Mouse (Mus musculus) heart, embryonic 12.5 days (tissue): Measurements from ENCODE around the gene Ccdc115. TPM values are rescaled to one million over a fixed set of nuclear protein-coding genes. Genes with fewer than 3 reads are reported as not detected.

Source experiments
- ATAC-seq: fragments of 200-750 bp; cut with Nextera tagmentation; 2 replicates; pipeline ENCODE4 v1.8.0; 2017; ENCODE audit warnings: moderate TSS enrichment, moderate library complexity; ENCODE audit not compliant: insufficient number of reproducible peaks, low FRiP score
- H3K27ac ChIP-seq: fragments of 300-500 bp; sonication (generic); 2 replicates; pipeline ENCODE4 v1.5.1; 2016; ENCODE audit warnings: mild to moderate bottlenecking, moderate library complexity; ENCODE audit not compliant: poor library complexity, severe bottlenecking
- H3K27me3 ChIP-seq: fragments of 300-500 bp; sonication (generic); replicated peaks from 2 replicates; pipeline ENCODE4 v1.6.1; 2016; ENCODE audit warnings: mild to moderate bottlenecking, moderate library complexity
- H3K36me3 ChIP-seq: fragments of 300-500 bp; sonication (generic); 2 replicates; pipeline ENCODE4 v1.6.1; 2016; ENCODE audit warnings: mild to moderate bottlenecking, moderate library complexity
- H3K4me1 ChIP-seq: fragments of 300-500 bp; sonication (generic); replicated peaks from 2 replicates; pipeline ENCODE4 v1.6.1; 2016; ENCODE audit warnings: mild to moderate bottlenecking
- H3K4me2 ChIP-seq: fragments of 300-500 bp; sonication (generic); 2 replicates; pipeline ENCODE4 v1.6.1; 2016; ENCODE audit warnings: mild to moderate bottlenecking, moderate library complexity
- H3K4me3 ChIP-seq: fragments of 300-500 bp; sonication (generic); 2 replicates; pipeline ENCODE4 v1.5.1; 2016; ENCODE audit warnings: mild to moderate bottlenecking
- H3K9ac ChIP-seq: fragments of 300-500 bp; sonication (generic); 2 replicates; pipeline ENCODE4 v1.6.1; 2016; ENCODE audit warnings: mild to moderate bottlenecking, moderate library complexity
- H3K9me3 ChIP-seq: fragments of 300-500 bp; sonication (generic); replicated peaks from 2 replicates; pipeline ENCODE4 v1.6.1; 2016; ENCODE audit warnings: mild to moderate bottlenecking, moderate library complexity
- whole genome bisulfite sequencing: fragments of 180-500 bp; shearing (Covaris S2); methylation state at CpG from one replicate; pipeline ENCODE4 v1.1.7; 2016; 5-methylcytosine and 5-hydroxymethylcytosine counted together
- polyA plus RNA-seq: library from polyadenylated mRNA; unstranded; fragments of >200 nt; fragmentation: Nextera tagmentation; extraction: Ambion mirVana; gene quantifications from 2 replicates; pipeline ENCODE4 v1.2.1, GENCODE M21; 2016

Ccdc115 gene
- polyA plus RNA-seq, 1 experiment from 2014 or later = 45.9 TPM

GRCm38 (mm10) chr1:34436374-34436773 is 3.1 kb downstream of the Ccdc115 start:
- 87% methylated on average over 3 of the region's 3 CpGs for WGBS
- Histone ChIP-seq H3K9ac (no peak overlapping the region), H3K27ac (no peak overlapping the region), H3K27me3 (no peaks in the 10 kb centered on the region), H3K36me3 (peaks cover 20% of the 10 kb centered on the region), H3K4me3 (no peak overlapping the region), H3K9me3 (peaks cover 11% of the 10 kb centered on the region), H3K4me2 (no peak overlapping the region), H3K4me1 (peaks cover 13% of the 10 kb centered on the region)
- ATAC-seq = no peak

- Histone ChIP-seq H3K9ac (peak overlapping the region; percentile 67), H3K4me1 (peaks cover 11% of the 10 kb centered on the region)
- 28% methylated on average over 8 of the region's 8 CpGs for WGBS
Measured at GRCm38 (mm10) chr1:34435371-34436120, 3.9 kb downstream of the Ccdc115 start.

GRCm38 (mm10) chr1:34434660-34435160 is 4.8 kb downstream of the Ccdc115 start:
- Histone ChIP-seq H3K27me3 (no peaks in the 10 kb centered on the region), H3K27ac (peak overlapping the region; percentile 76), H3K9me3 (peaks cover 26% of the 10 kb centered on the region), H3K4me3 (peak overlapping the region; percentile 60), H3K4me1 (peaks cover 8% of the 10 kb centered on the region), H3K9ac (peak overlapping the region; percentile 67), H3K4me2 (peak overlapping the region; percentile 61), H3K36me3 (peaks cover 36% of the 10 kb centered on the region)
- WGBS = under 1% methylated on average over 30 of the region's 30 CpGs
- peak; percentile 19 for ATAC-seq

More at GRCm38 (mm10) chr1:34435371-34436120, 3.9 kb downstream of the Ccdc115 start:
- Histone ChIP-seq H3K9me3 (peaks cover 19% of the 10 kb centered on the region), H3K4me2 (peak overlapping the region; percentile 61), H3K36me3 (peaks cover 28% of the 10 kb centered on the region), H3K27me3 (no peaks in the 10 kb centered on the region), H3K27ac (peak overlapping the region; percentile 76), H3K4me3 (peak overlapping the region; percentile 60)
- ATAC-seq = no peak

- Histone ChIP-seq H3K4me3 (peak overlapping the region; percentile 60), H3K27ac (0 out of 2 replicates have a peak overlapping the region, but pooled peaks have one; percentile 34), H3K27me3 (no peaks in the 10 kb centered on the region), H3K4me2 (peak overlapping the region; percentile 61), H3K9ac (peak overlapping the region; percentile 31; the same call in 1 of the 2 replicates), H3K9me3 (peaks cover 32% of the 10 kb centered on the region), H3K36me3 (peaks cover 37% of the 10 kb centered on the region), H3K4me1 (peaks cover 8% of the 10 kb centered on the region)
- WGBS = 10% methylated on average over 19 of the region's 19 CpGs
- peak; percentile 20; the same call in 1 of the 2 replicates for ATAC-seq
Measured at GRCm38 (mm10) chr1:34433891-34434521, 5.5 kb downstream of the Ccdc115 start.

- 9% methylated on average over 35 of the region's 35 CpGs for WGBS
- no peak for ATAC-seq
Measured at GRCm38 (mm10) chr1:34432776-34433481, 6.5 kb downstream of the Ccdc115 start.

GRCm38 (mm10) chr1:34432411-34432775 is 7.1 kb downstream of the Ccdc115 start:
- Histone ChIP-seq H3K4me2 (peak overlapping the region; percentile 74), H3K27me3 (no peaks in the 10 kb centered on the region), H3K9ac (0 out of 2 replicates have a peak overlapping the region, but pooled peaks have one; percentile 68), H3K9me3 (peaks cover 32% of the 10 kb centered on the region), H3K4me1 (peaks cover 3% of the 10 kb centered on the region; the same call in 1 of the 2 replicates), H3K4me3 (peak overlapping the region; percentile 46), H3K27ac (no peak overlapping the region), H3K36me3 (peaks cover 31% of the 10 kb centered on the region)
- 55% methylated on average over 13 of the region's 13 CpGs for WGBS
- ATAC-seq = no peak

More at GRCm38 (mm10) chr1:34432776-34433481, 6.5 kb downstream of the Ccdc115 start:
- H3K9ac ChIP-seq = peak overlapping the region; percentile 68
- H3K36me3 ChIP-seq = peaks cover 36% of the 10 kb centered on the region
- H3K4me3 ChIP-seq = peak overlapping the region; percentile 46
- H3K27ac ChIP-seq = peak overlapping the region; percentile 36; the same call in 1 of the 2 replicates
- H3K9me3 ChIP-seq = peaks cover 32% of the 10 kb centered on the region
- peak overlapping the region; percentile 74 for H3K4me2 ChIP-seq
- peaks cover 3% of the 10 kb centered on the region; the same call in 1 of the 2 replicates for H3K4me1 ChIP-seq
- no peaks in the 10 kb centered on the region for H3K27me3 ChIP-seq

GRCm38 (mm10) chr1:34431431-34431830 is 8.0 kb downstream of the Ccdc115 start:
- 95% methylated on average over 9 of the region's 9 CpGs for WGBS
- peaks cover 39% of the 10 kb centered on the region for H3K9me3 ChIP-seq
- peaks cover 3% of the 10 kb centered on the region; the same call in 1 of the 2 replicates for H3K4me1 ChIP-seq
- no peak for ATAC-seq
- no peak overlapping the region for H3K4me2 ChIP-seq
- H3K36me3 ChIP-seq = peaks cover 25% of the 10 kb centered on the region
- no peaks in the 10 kb centered on the region for H3K27me3 ChIP-seq
- H3K9ac ChIP-seq = no peak overlapping the region
- no peak overlapping the region for H3K4me3 ChIP-seq
- no peak overlapping the region for H3K27ac ChIP-seq

- no peak for ATAC-seq
- H3K36me3 ChIP-seq = peaks cover 25% of the 10 kb centered on the region
- H3K27ac ChIP-seq = no peak overlapping the region
- no peaks in the 10 kb centered on the region for H3K27me3 ChIP-seq
- H3K4me2 ChIP-seq = no peak overlapping the region
- peaks cover 40% of the 10 kb centered on the region for H3K9me3 ChIP-seq
- no peak overlapping the region for H3K9ac ChIP-seq
- no peak overlapping the region for H3K4me3 ChIP-seq
- WGBS = 96% methylated on average over 3 of the region's 3 CpGs
- peaks cover 3% of the 10 kb centered on the region; the same call in 1 of the 2 replicates for H3K4me1 ChIP-seq
Measured at GRCm38 (mm10) chr1:34430981-34431380, 8.5 kb downstream of the Ccdc115 start.

GRCm38 (mm10) chr1:34429281-34429680 is 10.2 kb downstream of the Ccdc115 start:
- H3K9me3 ChIP-seq = peaks cover 40% of the 10 kb centered on the region
- peaks cover 3% of the 10 kb centered on the region; the same call in 1 of the 2 replicates for H3K4me1 ChIP-seq
- no peak for ATAC-seq
- peaks cover 25% of the 10 kb centered on the region for H3K36me3 ChIP-seq
- 86% methylated on average over 4 of the region's 4 CpGs for WGBS
- H3K27me3 ChIP-seq = no peaks in the 10 kb centered on the region
- H3K4me3 ChIP-seq = no peak overlapping the region
- no peak overlapping the region for H3K27ac ChIP-seq
- H3K4me2 ChIP-seq = no peak overlapping the region
- no peak overlapping the region for H3K9ac ChIP-seq

GRCm38 (mm10) chr1:34428466-34428865 is 11.0 kb downstream of the Ccdc115 start:
- H3K9ac ChIP-seq = no peak overlapping the region
- peaks cover 40% of the 10 kb centered on the region for H3K9me3 ChIP-seq
- no peaks in the 10 kb centered on the region for H3K4me1 ChIP-seq
- H3K4me2 ChIP-seq = no peak overlapping the region
- ATAC-seq = no peak
- 97% methylated on average over 2 of the region's 2 CpGs for WGBS
- H3K27ac ChIP-seq = no peak overlapping the region
- H3K4me3 ChIP-seq = no peak overlapping the region
- peaks cover 25% of the 10 kb centered on the region for H3K36me3 ChIP-seq
- H3K27me3 ChIP-seq = no peaks in the 10 kb centered on the region
